Mouse (Mus musculus): ENCODE measurements at regions not wholly inside any gene's neighbourhood (a gene's known extent, or its start where the extent isn't known, plus 50 kb on each side); places are given as distances from the start of the nearest gene placed in this dataset.

GRCm38 (mm10) chr2:139114523-139114922, 379.2 kb upstream of the Sptlc3 start:
- no peak for DNase-seq (ENCODE audit: inconsistent age in 2 of 2, low spot score in 1 of 2)

DNA sequence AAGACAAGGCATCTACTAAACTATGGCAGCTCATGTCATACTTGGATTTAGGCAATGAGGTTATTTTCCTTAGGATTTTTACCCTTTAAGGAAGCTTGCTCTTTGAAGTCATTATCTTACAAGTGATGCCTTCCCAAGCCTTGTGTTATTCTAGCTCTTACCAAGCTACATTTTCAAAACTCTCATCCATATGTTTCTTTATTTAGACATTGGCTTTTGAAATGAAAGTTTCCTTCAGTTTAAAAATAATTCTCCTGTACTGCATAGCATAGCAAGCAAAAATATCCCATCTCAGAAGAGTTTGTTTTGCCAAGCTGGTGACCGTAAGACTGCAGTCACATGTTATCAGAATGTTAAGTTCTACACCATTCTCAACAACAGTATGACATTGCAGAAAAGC, 372.8 kb upstream of the Sptlc3 start:
- DNase-seq (ENCODE audit: inconsistent age in 2 of 2, low spot score in 1 of 2): no peak

DNA sequence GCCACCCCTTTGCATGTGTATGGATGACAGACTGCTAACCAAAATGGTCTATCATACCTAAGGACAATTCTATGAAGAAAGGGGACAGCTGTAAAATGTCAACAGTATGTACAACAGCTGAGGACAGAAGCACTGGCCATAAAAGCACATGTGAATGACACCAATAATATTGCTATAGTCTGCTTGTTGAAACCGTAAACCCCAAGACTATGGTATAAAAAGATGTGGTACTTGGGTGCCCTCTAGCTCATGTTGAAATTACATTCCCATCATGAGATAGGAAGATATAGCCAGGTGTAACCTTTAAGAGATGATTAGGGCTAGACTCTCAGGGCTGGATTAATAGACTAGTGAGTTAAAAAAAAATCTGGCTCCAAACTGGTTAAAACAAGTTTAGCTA, 361.6 kb upstream of the Sptlc3 start:
- no peak for DNase-seq (ENCODE audit: inconsistent age in 2 of 2, low spot score in 1 of 2)

DNA sequence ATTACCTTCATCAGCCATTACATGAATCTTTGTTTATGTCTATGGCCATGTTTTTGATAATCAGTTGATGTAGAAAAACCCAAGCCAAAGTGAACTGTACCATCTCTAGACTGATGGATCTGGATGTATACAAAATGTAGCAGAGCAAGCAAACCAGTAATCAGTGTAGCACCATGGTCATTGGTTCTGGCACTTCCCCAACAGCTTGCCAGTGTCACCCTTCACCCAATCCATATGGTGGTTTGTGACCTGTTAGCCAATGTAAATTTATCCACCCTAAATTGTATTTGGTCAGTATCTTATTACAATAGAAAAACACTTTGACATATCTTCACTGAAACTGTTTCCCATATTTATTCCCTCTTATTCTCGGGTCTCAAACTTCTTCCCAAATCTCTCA, 346.7 kb upstream of the Sptlc3 start:
- DNase-seq (ENCODE audit: inconsistent age in 2 of 2, low spot score in 1 of 2): no peak

DNA sequence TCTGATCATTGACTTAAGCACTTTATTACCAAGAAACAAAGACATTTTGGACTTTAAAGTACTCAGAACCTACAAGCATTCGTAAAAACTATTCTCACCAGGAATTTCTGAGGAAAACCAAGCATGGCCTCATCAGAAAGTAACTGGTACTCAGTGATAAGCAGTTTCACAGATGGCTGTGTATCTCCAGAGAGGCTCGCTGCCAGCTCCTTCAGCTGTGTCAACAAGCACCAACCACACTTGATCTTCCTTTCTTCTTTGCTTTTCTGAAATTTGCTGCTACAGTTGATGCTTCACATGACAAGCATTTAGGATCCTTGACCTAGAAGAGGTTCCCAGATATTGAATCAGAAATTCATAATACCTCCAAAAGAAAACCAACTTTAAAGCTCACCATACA, 314.1 kb upstream of the Sptlc3 start:
- DNase-seq (ENCODE audit: inconsistent age in 2 of 2, low spot score in 1 of 2): no peak

GRCm38 (mm10) chr2:139198281-139198680, 295.4 kb upstream of the Sptlc3 start:
- no peak for DNase-seq (ENCODE audit: inconsistent age in 2 of 2, low spot score in 1 of 2)

GRCm38 (mm10) chr2:139207649-139208048, 286.1 kb upstream of the Sptlc3 start:
- no peak for DNase-seq (ENCODE audit: inconsistent age in 2 of 2, low spot score in 1 of 2)

- DNase-seq (ENCODE audit: inconsistent age in 2 of 2, low spot score in 1 of 2): no peak
Observed at GRCm38 (mm10) chr2:139220757-139221400, 272.8 kb upstream of the Sptlc3 start.

DNA sequence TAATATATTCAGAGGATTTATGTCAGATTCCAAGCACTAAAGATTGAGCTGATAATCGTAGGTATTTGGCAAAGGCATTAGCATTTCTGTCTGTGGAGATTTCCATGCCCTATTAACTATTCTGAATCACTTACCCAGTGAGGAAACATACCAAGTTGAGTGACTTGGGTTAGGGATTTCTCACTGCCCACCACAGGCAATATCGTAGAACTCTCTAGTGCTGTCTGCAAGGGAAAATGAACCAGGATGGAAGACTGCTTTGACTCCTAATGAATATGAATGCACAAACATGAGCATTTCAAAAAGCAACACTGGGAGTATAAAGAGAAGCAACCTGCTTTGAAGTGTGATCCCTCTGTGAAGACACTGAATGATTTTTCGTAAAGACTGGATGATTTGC, 263.3 kb upstream of the Sptlc3 start:
- DNase-seq (ENCODE audit: inconsistent age in 2 of 2, low spot score in 1 of 2): no peak

DNA sequence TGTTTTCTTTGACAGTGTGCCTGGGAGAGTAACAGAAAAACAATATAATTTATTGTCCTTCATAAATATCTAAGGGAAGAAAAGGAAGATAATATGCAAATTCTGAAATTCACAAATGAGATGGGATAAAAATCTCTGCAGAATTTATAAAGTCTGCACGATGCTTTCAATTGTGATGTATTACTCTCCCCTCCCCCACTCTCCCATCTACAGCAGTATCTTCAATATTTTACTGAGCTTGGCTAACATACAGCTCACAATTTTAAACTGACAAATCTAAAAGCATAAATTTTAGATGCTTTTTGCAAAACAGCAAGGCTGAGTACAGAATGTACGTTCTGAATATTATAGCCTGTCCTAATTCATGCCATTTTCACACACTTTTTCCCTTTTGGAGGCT, 243.6 kb upstream of the Sptlc3 start:
- no peak for DNase-seq (ENCODE audit: inconsistent age in 2 of 2, low spot score in 1 of 2)

DNA sequence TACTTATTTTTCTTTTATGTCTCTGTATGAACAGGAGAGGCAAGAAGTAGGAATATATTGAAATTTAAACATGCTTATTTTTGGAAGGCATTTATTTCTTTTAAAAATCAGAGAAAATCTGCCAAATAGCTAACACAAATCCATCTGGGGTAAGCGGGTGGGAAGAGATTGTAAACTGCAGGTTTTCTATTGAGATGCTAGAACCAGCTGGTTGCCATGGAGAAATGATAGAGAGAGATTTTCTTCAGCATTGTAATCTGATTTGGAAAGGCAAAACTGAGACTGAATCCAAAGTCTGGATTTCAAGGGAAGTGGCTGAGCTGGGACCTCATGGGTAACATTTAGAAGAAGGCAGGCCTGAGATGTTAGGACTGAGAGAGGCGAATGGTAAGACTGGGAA, 226.6 kb upstream of the Sptlc3 start:
- DNase-seq (ENCODE audit: inconsistent age in 2 of 2, low spot score in 1 of 2): no peak

DNA sequence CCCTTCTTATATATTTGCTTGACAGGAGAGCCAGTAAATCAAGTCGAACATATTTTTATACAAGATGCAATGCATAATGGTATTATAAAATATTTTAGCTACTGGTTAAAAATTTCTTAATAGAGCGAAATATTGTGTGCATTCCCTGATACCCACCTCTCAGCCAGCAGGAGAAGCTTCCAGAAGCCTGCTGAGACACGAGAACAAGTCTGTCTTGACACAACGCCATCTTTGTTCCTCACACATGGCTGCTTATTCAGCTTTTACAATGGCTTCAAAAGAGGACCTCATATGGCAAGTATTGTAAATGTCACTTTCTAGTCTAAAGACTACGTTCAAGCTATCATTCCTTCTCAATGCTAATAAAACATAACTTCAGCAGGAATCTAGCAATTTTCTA, 217.1 kb upstream of the Sptlc3 start:
- no peak for DNase-seq (ENCODE audit: inconsistent age in 2 of 2, low spot score in 1 of 2)

DNA sequence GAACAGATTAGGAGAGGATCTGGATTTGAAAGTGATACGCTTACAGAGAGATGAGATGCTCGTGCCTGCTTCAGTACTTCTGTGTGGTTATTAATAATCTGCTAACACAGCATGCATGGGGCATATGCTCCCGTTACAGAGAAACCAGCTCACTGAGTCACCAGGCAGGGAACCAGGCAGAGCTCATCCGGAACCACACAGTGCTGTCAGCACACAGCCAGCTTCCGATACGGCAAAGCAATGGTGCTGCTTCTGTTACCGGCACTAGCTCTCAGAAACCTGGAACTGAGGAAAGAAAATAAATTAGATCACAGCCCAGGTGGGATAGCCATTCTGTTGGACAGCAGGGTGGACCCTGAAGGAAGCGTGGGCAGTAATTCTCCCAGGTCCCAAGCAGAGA, 216.1 kb upstream of the Sptlc3 start:
- no peak for DNase-seq (ENCODE audit: inconsistent age in 2 of 2, low spot score in 1 of 2)

DNA sequence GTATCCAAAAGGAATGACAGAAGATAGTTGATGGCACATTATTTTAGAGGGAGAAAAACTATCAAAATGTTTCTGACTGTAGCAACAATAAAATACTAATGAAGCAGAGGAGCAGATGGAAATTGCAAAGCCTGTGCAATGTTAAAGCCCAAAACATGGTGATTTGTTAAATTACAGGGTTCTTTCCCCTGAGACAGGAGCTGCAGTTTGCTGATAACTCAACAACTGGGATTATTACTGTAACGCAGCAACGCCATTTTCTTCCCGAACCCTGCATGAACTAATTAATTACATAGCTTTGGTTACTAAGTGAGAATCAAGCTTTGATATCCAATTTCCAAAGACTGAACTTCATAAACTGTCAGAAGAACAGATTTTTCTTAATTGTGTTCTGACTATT, 212.7 kb upstream of the Sptlc3 start:
- DNase-seq (ENCODE audit: inconsistent age in 2 of 2, low spot score in 1 of 2): no peak

DNA sequence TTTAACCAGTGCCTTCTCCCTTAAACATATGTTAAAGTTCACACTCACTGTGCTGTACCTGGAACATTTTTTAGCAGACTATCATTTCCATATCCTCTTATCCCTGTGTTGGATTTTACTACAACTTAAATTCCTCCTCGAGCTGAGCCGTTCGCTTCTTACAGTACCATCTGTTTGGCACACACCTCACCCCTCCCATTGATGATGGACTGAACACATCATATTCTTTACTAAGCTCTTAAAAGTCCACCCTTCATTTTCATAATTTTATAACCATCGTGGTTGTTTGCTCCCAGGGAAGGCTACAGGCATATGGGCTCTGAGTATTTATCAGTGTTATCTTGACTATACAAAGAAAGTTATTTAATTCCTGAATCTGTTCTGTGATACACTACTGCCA, 209.4 kb upstream of the Sptlc3 start:
- no peak for DNase-seq (ENCODE audit: inconsistent age in 2 of 2, low spot score in 1 of 2)

- DNase-seq (ENCODE audit: inconsistent age in 2 of 2, low spot score in 1 of 2): no peak
Observed at GRCm38 (mm10) chr2:139286446-139286845, 207.3 kb upstream of the Sptlc3 start.

DNA sequence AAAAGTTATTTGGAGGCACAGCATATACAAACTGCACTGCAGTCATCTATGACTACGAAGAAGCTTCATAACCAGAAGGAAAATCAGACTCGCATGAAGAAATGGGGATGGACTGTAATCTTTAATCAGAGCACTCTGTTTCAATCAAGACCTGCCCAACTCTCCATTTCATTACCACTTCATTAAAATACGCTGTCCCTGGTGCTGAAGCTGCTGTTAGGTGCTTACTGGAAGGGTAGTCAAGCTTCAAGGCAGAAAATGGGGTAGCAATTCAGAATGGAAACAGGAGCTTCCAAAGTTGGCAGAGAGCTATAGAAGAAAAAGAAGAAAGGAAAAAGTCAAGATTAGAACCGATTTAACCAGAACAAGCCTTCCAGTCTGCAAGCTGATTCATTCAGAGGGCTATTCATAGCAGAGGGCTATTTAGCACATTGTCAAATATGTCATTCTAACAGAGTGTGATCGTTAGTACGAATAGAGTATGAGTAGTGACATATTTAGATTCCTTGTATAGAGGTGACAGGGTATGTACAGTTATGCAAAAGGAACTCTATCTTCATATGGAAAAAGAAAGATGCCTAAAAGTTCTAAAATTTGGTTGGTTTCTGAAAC, 195.1 kb upstream of the Sptlc3 start:
- DNase-seq (ENCODE audit: inconsistent age in 2 of 2, low spot score in 1 of 2): peak in 1 of 2 experiments; percentile 26

DNA sequence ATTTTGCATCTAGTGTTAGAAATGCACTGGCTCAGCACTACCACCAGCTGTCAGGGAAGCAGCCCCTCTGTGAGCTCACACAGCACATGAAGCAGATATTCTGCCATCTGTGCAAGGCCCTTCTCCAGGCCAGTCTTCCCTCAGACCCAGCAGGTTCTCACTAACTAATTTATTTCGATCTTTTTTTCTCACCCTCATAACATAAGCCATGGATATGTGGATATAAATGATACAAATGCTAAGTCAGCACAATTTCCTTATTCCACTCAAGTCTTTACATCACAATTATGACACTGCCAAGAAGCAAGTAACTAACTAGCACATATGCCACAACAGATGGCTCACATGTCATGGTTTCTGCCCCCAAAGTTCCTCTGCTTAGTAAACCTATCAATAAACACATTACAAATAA, 182.3 kb upstream of the Sptlc3 start:
- no peak for DNase-seq (ENCODE audit: inconsistent age in 2 of 2, low spot score in 1 of 2)

- DNase-seq (ENCODE audit: inconsistent age in 2 of 2, low spot score in 1 of 2): no peak
Observed at GRCm38 (mm10) chr2:139312053-139312452, 181.7 kb upstream of the Sptlc3 start.

DNA sequence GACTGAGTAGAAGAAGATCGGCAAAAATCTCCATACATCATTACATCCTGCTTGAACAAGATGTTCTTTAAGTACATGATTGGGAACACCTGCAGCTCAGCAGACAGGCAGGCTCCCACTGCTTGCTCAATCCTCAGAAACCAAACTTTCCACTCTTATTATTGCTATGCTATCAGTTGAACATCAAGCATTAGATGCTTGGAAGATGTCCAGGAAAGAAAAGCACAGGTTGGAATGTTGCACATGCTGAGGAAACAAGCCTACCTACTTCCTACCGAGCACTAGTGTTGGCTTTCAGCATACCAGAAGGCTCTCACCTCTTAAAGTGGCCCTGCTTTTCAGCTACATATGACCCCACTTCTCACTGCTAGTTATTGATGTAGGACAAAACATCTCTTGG, 171.2 kb upstream of the Sptlc3 start:
- DNase-seq (ENCODE audit: inconsistent age in 2 of 2, low spot score in 1 of 2): no peak

DNA sequence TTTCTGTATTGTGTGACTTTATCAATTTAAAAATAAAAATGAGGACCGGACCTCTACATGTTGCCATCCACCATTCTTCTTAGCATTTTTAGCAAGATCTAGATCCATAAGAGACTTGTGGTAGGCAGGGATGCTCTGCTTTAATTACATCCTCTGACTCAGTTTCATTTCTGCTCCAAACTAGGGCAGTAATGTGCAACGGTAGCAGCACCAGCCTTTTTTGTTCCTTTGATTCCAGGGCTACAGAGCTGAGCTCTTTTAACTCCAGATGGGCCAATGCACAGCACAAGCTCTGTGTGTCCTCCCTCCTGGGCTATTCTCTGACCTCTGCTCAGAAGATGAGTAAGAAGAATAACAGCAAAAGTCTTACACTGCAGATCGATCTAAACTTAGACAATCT, 168.2 kb upstream of the Sptlc3 start:
- DNase-seq (ENCODE audit: inconsistent age in 2 of 2, low spot score in 1 of 2): no peak

GRCm38 (mm10) chr2:139334681-139335080, 159.0 kb upstream of the Sptlc3 start:
- no peak for DNase-seq (ENCODE audit: inconsistent age in 2 of 2, low spot score in 1 of 2)

DNA sequence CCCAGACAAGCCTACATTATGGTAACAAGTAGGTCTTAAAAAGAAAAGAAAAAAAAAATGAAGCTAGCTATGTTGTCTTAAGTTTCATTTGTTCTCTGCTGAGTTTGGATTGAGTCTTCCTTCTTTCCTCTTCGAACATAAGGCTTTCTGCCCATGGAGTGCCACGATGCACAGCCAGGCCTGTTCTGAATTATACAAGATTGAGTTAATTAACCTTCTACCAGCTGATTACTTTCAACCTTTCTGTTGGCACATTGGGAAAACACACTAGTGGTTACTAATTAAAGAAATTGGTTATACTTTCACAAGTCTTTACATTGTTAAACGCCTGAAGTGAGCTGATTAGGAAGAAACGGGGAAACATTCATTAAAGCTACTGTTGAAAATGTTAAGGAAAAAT, 155.5 kb upstream of the Sptlc3 start:
- no peak for DNase-seq (ENCODE audit: inconsistent age in 2 of 2, low spot score in 1 of 2)
